Mouse (Mus musculus) lung, adult 2 months (tissue): Measurements from ENCODE around the gene Tbc1d10b.

ENCODE experiments used
- CTCF ChIP-seq: fragments of 200-500 bp; IDR thresholded peaks from 2 replicates; pipeline ENCODE4 v1.5.1; 2011; ENCODE audit warnings: mild to moderate bottlenecking, low read length, control low read depth; ENCODE audit not compliant: insufficient read depth
- POLR2A ChIP-seq: fragments of 200-500 bp; IDR thresholded peaks from 2 replicates; pipeline ENCODE4 v1.6.1; 2011; ENCODE audit warnings: low read depth, mild to moderate bottlenecking, control low read depth, low read length, borderline replicate concordance; ENCODE audit errors: extremely low read depth

DNA sequence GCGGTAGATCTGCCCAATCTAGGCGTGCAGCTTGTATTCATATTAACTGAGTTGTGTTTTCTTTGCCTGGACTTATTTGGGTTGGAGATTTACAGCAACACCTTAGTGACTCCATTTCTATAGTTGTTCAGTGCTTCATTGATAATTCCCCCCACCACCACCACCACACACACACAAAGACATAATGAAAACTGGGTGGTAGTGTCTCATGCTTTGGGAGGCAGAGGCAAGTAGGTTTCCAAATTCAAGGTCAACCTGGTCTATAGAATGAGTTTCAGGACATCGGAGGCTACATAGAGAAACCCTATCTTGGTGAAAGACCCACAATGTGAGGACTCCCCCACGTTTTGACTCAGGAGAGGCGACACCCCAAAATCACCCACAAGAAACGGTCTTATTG lies 16.3 kb upstream of the Tbc1d10b start:
- TF ChIP-seq CTCF (no peak), POLR2A (no peak)
